Mouse (Mus musculus) lung, embryonic 16.5 days (tissue): ENCODE measurements around the gene Rab30. TPM values are rescaled to one million over a fixed set of nuclear protein-coding genes. Genes with fewer than 3 reads are reported as not detected.
A peak's percentile ranks its signal among the peaks of the same experiment; 100 is the strongest.

Experiments used
- ATAC-seq: fragments of 200-750 bp; cut with Nextera tagmentation; 2 replicates; pipeline ENCODE4 v1.8.0; 2017; ENCODE audit warnings: low read depth, mild to moderate bottlenecking, moderate library complexity
- H3K27ac ChIP-seq: fragments of 300-500 bp; sonication (generic); 2 replicates; pipeline ENCODE4 v1.5.1; 2014; ENCODE audit warnings: mild to moderate bottlenecking, control low read depth, low read length
- H3K27me3 ChIP-seq: fragments of 300-500 bp; sonication (generic); 2 replicates; pipeline ENCODE4 v1.6.1; 2014; ENCODE audit warnings: low read depth, low read length, mixed read lengths; ENCODE audit not compliant: control insufficient read depth, insufficient read depth
- H3K36me3 ChIP-seq: fragments of 300-500 bp; sonication (generic); 2 replicates; pipeline ENCODE4 v1.6.1; 2014; ENCODE audit warnings: low read length; ENCODE audit not compliant: control insufficient read depth, insufficient read depth
- H3K4me1 ChIP-seq: fragments of 300-500 bp; sonication (generic); replicated peaks from 2 replicates; pipeline ENCODE4 v1.6.1; 2014; ENCODE audit warnings: low read length, mixed read lengths; ENCODE audit not compliant: control insufficient read depth, insufficient read depth
- H3K4me2 ChIP-seq: fragments of 300-500 bp; sonication (generic); 2 replicates; pipeline ENCODE4 v1.6.1; 2014; ENCODE audit warnings: low read depth, low read length, control low read depth
- H3K4me3 ChIP-seq: fragments of 300-500 bp; sonication (generic); 2 replicates; pipeline ENCODE4 v1.5.1; 2014; ENCODE audit warnings: mild to moderate bottlenecking, low read length, control low read depth
- H3K9ac ChIP-seq: fragments of 300-500 bp; sonication (generic); 2 replicates; pipeline ENCODE4 v1.6.1; 2014; ENCODE audit warnings: low read length, control low read depth
- H3K9me3 ChIP-seq: fragments of 300-500 bp; sonication (generic); 2 replicates; pipeline ENCODE4 v1.6.1; 2016; ENCODE audit warnings: low read length; ENCODE audit not compliant: control insufficient read depth
- WGBS: fragments of 180-500 bp; shearing (Covaris S2); extraction: QIAGEN DNeasy Blood & Tissue Kit; methylation state at CpG from one replicate; pipeline ENCODE4 v1.1.7; 2014; 5-methylcytosine and 5-hydroxymethylcytosine counted together
- polyA plus RNA-seq: library from polyadenylated mRNA; unstranded; fragments of >200 nt; fragmentation: Nextera tagmentation; extraction: Ambion mirVana; gene quantifications from 2 replicates; pipeline ENCODE4 v1.2.1, GENCODE M21; 2015

Rab30 gene
- polyA plus RNA-seq, 1 experiment from 2014 or later = 5.0 TPM

DNA sequence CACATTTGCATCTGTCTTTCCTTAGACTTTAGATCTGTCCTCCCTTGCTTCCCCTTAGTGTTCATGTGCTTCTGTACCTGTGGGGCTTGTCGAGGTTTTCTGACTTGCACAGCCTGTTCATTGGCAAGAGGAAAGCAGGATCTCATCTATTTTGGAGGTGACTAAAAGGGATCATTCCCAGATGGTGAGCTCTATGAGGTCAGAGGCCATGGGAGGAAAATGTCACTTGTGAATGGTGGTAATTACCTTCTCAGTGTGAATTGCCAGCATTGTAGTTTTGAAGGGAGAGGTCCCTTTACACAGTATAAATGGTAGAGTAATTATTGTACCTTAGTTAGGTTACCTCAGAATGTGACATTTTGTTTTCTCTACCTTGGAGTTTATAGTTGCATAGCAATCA, 148.8 kb downstream of the Rab30 start:
- Histone ChIP-seq H3K9ac (no peak overlapping the region), H3K27ac (no peak overlapping the region), H3K27me3 (no peaks in the 10 kb centered on the region), H3K9me3 (no peaks in the 10 kb centered on the region), H3K4me1 (0 out of 2 replicates have a peak, but pooled peaks cover 2% of the 10 kb centered on the region), H3K4me2 (no peak overlapping the region), H3K36me3 (no peaks in the 10 kb centered on the region; the same call in 1 of the 2 replicates), H3K4me3 (no peak overlapping the region)
- no peak for ATAC-seq
- 32% methylated on average over 1 of the region's 1 CpGs for WGBS

DNA sequence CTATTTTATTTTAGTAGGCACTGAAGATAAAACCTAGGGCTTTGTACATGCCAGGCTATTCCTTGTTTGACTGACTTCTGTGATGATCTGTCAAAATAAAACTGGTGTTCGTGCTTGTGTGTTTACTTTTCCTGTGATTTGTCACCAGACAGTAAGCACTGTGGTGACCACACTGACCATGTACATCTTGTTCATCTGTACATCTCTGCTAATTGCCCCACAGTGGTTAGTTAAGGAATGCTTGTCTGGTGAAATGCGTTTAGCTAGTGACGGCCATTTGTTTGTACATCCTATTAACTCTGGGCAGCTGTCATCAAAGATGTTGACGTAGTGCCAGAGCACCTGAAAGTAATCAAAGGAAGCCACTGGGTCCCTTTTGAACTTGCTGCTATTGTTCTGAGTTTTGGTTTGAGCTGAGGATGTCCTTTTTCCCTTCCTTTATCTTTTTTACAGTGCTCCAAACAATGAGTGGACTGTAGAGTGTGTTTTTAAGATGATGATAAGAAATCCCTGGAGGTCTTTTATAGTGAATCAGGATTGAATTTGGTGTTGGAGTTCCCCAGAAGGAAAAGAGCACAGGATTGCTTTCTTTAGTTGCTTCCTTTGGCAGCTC, 149.3 kb downstream of the Rab30 start:
- ATAC-seq = no peak
- no peaks in the 10 kb centered on the region for H3K4me1 ChIP-seq
- H3K4me2 ChIP-seq = no peak overlapping the region
- WGBS = 11% methylated on average over 4 of the region's 4 CpGs
- no peaks in the 10 kb centered on the region for H3K9me3 ChIP-seq
- no peaks in the 10 kb centered on the region for H3K27me3 ChIP-seq
- 0 out of 2 replicates have a peak overlapping the region, but pooled peaks have one; percentile 8 for H3K27ac ChIP-seq
- H3K36me3 ChIP-seq = no peaks in the 10 kb centered on the region; the same call in 1 of the 2 replicates
- no peak overlapping the region for H3K4me3 ChIP-seq
- H3K9ac ChIP-seq = no peak overlapping the region

DNA sequence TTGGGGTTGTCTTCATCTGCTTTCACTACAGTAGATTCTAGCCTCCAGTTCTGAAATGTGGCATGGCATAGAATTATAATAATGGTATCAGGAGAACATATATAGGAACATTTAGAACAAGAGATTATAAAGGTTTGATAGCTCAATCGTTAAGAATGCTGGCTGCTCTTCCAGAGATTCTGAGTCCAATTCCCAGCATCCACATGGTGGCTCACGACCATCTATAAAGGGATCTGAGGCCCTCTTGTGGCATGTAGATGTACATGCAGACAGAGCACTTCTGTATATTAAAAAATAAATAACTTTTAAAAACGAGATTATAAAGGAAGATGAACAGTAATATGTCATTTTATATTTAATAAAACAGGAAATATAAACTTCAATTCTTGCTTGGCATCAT, 152.1 kb downstream of the Rab30 start:
- Histone ChIP-seq H3K4me2 (no peak overlapping the region), H3K27me3 (no peaks in the 10 kb centered on the region), H3K36me3 (no peaks in the 10 kb centered on the region; the same call in 1 of the 2 replicates), H3K4me3 (no peak overlapping the region), H3K9me3 (no peaks in the 10 kb centered on the region), H3K4me1 (no peaks in the 10 kb centered on the region), H3K9ac (no peak overlapping the region), H3K27ac (no peak overlapping the region)
- no peak for ATAC-seq
- WGBS = 50% methylated on average over 3 of the region's 3 CpGs

Other genes starting within 250 kb of the Rab30 start
- gene Ccdc90b, start 180.5 kb upstream of the Rab30 start, polyA plus RNA-seq = 43.0 and 44.4 TPM in 2 replicates
- gene Ankrd42, start 104.5 kb upstream of the Rab30 start, polyA plus RNA-seq = 8.4 and 9.2 TPM in 2 replicates
- 17.4 and 17.7 TPM in 2 replicates for gene Pcf11, start 71.7 kb upstream of the Rab30 start, polyA plus RNA-seq
- gene Ddias, start 132.6 kb downstream of the Rab30 start, polyA plus RNA-seq = 13.9 and 15.1 TPM in 2 replicates
- gene Prcp, start 132.9 kb downstream of the Rab30 start, polyA plus RNA-seq = 42.5 and 43.1 TPM in 2 replicates